Mouse (Mus musculus): Measurements from ENCODE around the gene Hsd3b5. TPM values are rescaled to one million over a fixed set of nuclear protein-coding genes. Genes with fewer than 3 reads are reported as not detected.
"Not testable (repeated sequence)": the region's sequence is repeated elsewhere in the genome, so short reads cannot be mapped to it uniquely, and the experiment has no call there.

The Hsd3b5 gene
- total RNA-seq (2021) = not detected in 2 replicates
- long read RNA-seq, partial matches to known transcripts = 14 of 76 reads
- long read RNA-seq, other reads (novel, unspliced or antisense) = 60 of 76 reads

DNA sequence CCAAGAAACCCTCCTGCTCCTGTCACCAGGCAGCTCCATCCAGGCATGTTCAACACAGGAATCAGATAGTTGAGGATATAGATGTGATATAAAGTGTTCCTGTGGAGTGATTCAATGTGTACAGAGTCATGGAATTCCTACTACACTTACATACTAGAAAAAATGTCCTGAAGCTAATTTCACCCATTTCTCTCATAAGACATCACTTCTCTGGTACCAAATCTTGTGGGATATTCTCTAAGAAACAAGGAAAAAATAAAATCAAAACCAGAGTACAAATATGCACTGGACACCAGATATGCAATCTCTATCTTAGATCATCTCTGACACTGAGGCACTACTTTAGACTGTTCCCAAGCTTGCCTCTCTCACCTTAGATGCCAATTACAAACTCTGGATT lies at the start of gene Hsd3b5:
Gene Hsd3b5, minus strand, starts transcription at position 101 of the 400 bp plus-strand sequence.
- DNase-seq = no peak

DNA sequence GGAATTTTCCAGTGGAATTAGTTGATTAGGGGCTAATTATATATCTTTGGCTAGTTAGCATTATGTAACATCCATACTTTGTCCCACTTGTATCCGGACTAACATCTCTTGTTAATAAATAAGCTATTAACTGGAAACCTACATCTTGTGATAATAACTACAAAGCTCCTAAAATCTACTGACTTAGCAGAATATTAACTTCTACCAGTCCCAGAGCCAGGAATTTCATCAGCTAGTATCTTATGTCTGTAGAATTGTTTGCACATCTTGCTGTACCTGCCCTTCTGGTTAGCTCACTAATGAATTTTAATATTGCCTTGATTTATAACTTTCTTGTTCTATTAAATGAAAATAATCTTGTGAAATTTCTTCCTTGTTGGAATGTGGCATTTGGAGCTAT lies 5.1 kb upstream of the Hsd3b5 start:
- DNase-seq = no peak

DNA sequence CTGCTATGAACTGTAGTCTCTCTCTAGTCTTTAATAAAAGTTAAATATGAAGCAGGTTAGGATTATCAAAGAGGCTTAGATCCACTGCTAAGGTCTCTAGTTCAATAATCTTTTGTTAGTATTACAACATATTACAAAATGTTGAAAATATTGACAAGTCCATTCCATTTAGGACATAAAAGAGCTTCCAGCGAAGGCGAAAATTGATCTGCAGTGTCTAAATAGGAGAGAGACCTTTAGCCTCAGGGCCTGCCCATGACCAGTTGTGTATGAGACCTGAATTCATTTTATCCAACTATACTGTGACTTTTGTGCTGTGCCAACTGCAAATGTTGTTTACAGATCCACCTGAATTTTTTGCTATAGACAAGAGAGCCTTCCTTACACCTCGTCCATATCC lies 419 bp downstream of the Hsd3b5 start:
- no peak for DNase-seq

DNA sequence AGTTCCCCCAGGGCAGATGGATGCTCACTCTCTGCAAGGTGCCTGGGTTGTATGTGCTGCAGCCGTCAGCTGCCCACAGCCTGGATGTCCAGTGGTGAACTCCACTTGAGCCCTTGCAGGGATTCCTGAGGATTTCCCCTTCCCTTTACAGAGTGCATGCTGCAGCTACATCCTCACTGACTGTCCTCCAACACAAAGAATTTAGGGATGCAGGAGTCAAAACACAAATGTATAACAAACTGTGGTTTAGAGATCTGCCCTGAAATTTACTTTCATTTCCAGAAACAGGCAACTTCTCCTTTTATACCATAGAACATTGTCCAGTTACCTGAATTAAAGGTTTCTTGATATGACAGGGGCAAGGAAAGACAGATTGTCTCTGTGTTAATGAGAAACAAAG lies 13.3 kb downstream of the Hsd3b5 start:
- DNase-seq = not testable (repeated sequence)

DNA sequence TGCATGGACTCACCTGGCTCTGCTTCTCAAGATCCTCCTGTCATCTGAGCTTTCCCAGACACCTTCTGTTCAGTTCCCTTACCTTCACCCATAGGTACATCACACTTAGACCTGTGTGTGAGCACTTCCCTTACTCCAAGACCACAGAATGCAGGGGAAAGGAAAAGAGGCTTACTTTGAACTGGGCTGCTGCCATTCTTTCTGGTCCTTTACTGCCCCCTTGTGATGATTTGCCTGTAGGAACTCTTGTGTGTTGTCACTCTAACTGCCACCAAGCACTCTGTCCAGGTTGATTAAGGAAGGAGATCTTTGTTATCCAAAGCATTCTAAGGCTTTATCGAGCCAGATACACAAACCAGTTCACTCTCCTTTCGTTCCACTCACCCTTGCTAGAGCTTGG lies 13.8 kb downstream of the Hsd3b5 start:
- DNase-seq = not testable (repeated sequence)

DNA sequence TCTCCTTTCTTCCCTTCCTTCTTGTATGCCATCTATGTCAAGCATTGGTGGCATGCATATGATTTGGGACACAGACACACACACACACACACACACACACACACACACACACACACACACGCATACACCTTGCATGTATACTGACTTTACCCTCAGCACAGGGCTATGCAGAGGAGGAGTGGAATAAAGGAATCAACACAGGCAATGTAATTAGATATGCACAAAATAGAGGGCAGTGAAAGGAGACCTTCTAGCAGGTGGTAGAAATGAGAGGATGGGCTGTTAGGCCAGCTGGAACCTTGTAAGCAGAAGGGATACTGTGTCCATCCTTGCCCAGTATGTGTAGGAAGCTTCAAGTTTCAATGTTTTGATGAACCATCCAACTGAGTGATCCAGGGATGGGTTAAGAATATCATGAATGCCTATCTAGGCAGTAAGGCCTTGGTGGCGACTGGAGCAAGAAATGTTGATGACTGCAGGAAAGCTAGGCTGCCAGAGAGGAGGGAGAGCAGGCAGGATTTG lies 15.6 kb downstream of the Hsd3b5 start:
- not testable (repeated sequence) for DNase-seq

DNA sequence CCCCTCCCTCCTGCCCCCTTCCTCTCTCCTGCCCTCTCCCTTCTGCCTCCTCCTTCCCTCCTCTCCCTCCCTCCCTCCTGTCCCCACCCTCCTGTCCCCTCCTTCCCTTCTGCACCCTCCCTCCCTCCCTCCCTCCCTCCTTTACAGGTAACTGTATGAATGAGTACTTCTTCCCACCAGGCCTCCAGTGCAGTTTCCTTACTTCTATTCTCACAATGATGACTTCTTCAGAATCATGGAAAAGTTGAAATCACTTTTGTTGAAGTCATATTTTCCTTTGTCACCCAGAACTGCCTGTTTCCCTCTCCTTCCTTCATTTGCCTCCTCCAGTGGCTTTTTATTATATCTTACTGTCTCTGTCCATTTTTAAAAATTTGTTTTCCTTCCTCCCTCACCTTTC lies 16.1 kb downstream of the Hsd3b5 start:
- DNase-seq = no peak

DNA sequence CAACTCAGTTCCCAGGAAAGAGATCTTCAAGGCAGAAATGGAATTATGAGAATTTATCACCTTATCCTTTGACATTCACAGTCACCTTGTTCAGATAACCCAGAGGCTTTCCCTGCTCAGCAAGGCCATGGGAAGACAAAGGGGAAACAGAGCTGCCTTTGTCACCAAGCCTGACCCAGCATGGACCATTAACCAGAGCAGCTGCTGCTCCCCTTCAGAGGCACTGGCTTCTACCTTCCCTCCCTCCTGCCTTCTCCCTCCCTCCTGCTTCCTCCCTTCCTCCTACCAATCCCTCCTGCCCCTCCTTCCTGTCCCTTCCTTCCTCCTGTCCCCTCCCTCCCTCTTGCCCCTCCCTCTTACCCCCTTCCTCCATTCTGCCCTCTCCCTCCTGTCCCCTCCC lies 16.5 kb downstream of the Hsd3b5 start:
- DNase-seq = not testable (repeated sequence)

DNA sequence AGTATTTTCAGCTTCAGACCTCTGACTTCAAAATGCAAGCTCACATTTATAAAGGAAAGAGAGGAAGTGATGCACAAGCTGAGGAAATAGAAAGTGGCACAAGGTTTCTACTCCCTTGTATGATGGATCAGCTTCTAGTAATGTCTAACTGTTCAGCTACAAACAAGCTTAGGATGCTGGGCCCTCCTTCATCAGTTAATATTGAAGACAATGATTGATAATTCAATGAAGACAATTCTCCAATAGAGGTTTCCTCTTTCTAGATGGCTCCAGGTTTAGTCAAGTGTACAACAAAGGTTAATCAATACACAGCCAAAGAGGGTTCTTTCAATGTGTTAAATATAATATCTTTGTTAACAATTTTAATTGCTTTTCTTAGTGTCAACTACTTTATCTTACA lies 41.3 kb downstream of the Hsd3b5 start, which contains the start of gene Gm10681:
Gene Gm10681, minus strand, starts transcription at position 101 of the 400 bp plus-strand sequence.
- no peak for DNase-seq

DNA sequence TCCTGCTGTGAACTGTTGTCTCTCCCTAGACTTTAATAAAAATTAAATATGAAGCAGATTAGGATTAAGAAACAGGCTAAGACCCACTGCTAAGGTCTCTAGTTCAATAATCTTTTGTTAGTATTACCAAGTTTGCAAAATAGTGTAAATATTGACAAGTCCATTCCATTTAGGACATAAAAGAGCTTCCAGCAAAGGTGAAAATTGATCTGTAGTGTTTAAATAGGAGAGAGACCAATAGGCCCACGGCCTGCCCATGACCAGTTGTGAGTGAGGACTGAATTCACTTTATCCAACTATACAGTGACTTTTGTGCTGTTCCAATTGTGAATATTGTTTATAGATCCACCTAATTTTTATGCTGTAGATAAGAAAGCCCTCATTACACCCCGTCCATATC lies 42.3 kb downstream of the Hsd3b5 start:
- DNase-seq = no peak

DNA sequence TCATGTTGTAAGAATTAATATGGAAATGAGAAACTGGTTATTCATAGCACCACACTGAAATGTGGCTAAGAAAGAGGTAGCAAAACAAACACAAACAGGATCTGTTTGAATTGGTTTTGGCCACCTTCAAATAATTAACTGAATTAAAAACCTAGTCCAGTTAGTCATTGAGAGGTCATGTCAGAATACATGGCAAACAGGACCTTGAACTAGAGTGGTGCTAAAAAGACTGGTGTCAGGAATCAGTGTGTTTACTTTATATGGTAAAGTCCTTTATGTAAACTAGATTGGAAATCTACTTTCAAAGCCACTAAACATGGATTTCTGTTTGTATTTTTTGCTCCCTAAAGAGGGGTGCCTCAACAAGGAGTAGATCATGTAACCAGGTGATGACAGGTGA lies 47.4 kb downstream of the Hsd3b5 start:
- not testable (repeated sequence) for DNase-seq

DNA sequence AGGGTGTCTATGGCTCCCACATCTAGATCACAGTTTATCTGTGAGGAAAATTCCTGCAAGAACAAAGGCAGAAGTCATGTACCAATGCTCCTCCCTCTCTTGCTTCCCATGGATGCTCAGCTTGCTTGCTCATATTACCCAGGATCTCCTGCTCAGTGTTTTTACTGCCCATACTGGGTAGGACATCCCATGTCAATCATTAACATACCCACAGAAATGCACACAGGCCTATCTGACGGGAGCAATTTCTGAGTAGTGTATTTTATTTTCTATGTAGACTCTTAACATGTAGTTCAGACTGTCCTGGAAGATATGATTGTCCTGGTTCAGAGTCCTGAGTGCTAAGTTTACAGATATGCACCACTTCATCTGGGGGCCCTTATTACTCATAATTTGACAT lies 47.9 kb downstream of the Hsd3b5 start:
- DNase-seq = not testable (repeated sequence)

DNA sequence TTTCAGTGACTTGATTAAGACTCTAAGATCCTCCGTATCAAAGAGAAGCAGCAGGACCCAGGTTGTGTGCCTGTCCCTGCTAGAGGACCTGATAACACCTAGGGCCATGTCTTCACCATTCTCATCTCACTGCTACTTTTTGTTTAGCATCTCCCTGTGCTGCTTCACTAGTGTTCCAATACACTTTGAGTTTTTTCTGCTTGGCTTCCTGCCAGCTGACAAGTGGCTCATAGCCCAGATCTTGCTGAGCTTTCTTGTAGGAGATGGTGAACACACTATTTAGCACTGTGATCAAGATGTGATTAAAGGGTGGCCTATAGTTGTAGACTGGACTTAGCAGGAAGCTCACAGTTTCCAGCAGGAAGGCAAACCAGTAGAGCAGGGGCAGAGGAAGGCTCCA lies 49.0 kb downstream of the Hsd3b5 start:
- DNase-seq = peak; percentile 10

Other genes with a start within 250 kb of the Hsd3b5 start
- 6.1 and 6.2 TPM in 2 replicates for gene Zfp697, start 247.8 kb downstream of the Hsd3b5 start, total RNA-seq (2021)
- gene Gm4450, start 173.1 kb downstream of the Hsd3b5 start, total RNA-seq (2021) = not detected in 2 replicates
- gene Hsd3b4, start 119.7 kb downstream of the Hsd3b5 start, total RNA-seq (2021) = not detected in 2 replicates
- gene Gm10681, start 41.4 kb downstream of the Hsd3b5 start, total RNA-seq (2021) = not detected in 2 replicates
- gene Hsd3b2, start 94.3 kb upstream of the Hsd3b5 start, total RNA-seq (2021) = 0.12 TPM in 1 of 2 replicates, not detected in the other
- 3.7 TPM in 1 of 2 replicates, not detected in the other for gene Hsd3b3, start 132.9 kb upstream of the Hsd3b5 start, total RNA-seq (2021)
- 59.2 and 81.2 TPM in 2 replicates for gene Hsd3b6, start 184.2 kb upstream of the Hsd3b5 start, total RNA-seq (2021)
- 14,240 and 17,479 TPM in 2 replicates for gene Hsd3b1, start 229.5 kb upstream of the Hsd3b5 start, total RNA-seq (2021)

Data from adrenal gland, postnatal 25 days (tissue).